Mouse (Mus musculus): ENCODE results near the gene Limch1. TPM values are rescaled to one million over a fixed set of nuclear protein-coding genes. Genes with fewer than 3 reads are reported as not detected.

Limch1 gene
- not detected in 4 replicates for total RNA-seq (2023; ENCODE audit: inconsistent age)

DNA sequence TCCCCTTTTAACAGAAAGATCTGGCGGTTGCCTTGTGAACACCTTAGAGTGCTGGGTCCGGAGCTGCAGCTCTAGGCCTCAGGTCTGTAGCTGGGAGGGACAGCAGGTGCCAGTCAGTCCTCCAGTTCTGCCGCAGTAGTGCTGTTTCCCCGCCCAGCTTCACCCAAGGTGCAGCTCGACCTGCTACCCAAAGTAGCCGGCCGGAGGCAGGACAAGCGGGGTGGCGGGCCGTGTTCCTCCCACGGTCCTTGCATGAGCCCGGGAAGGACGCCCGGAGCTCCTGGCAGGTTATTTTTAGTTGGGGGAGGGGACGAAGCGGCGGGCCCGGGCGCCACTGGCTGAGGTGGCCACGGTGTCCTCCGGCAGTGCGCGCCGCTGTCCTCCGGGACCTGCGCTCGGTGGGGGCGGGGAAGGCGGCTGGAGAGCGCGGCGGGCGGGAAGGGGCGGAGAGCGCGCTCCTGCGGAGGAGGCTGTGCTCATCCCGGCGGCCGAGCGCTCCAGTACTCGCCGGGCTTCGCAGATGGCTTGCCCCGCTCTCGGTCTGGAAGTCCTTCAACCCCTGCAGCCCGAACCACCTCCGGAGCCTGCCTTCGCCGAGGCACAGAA lies at the start of gene Limch1:
Gene Limch1 (plus strand): TSS at position 438 of the 606 bp plus-strand sequence.

DNA sequence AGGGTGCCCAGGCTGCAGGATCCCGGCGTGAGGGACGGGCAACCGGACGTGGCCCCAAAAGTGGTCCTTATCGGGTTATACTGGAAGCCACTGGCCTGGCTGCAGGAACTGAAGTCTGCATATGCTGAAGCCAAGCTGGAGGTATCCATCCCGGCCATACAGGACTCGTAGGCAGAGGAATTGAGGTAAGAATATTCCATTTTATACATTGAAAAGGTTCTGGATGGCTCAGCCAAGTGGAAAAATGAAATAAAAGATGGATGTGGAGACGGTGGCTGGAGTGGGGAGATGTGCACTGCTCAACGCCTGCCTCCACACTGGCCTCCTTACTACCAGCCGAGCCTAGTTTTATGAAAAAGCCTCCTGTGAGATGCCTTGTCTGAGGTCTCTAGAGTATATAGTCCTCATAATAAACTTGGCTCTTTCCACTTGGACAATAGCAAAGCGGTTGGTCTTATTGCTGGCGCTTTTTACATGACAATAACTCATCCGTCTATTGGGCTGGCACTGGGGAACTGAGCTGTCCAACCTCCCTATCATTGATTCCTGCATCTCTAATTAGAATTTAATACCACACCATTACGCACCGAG lies 353.2 kb downstream of the Limch1 start, which contains the start of gene Phox2b:
Gene Phox2b (minus strand): TSS at position 569 of the 591 bp plus-strand sequence.

Other genes starting within 250 kb of the Limch1 start
- 2.0 to 2.4 TPM (median 2.3 TPM) in 4 replicates for gene Apbb2, start 127.0 kb upstream of the Limch1 start, total RNA-seq (2023; ENCODE audit: inconsistent age)
- 0.55 to 2.3 TPM (median 0.99 TPM) in 3 of 4 replicates, not detected in the other for gene Uchl1, start 69.7 kb upstream of the Limch1 start, total RNA-seq (2023; ENCODE audit: inconsistent age)